Mouse (Mus musculus): ENCODE measurements around the gene Selenbp1.

Gene Selenbp1

DNA sequence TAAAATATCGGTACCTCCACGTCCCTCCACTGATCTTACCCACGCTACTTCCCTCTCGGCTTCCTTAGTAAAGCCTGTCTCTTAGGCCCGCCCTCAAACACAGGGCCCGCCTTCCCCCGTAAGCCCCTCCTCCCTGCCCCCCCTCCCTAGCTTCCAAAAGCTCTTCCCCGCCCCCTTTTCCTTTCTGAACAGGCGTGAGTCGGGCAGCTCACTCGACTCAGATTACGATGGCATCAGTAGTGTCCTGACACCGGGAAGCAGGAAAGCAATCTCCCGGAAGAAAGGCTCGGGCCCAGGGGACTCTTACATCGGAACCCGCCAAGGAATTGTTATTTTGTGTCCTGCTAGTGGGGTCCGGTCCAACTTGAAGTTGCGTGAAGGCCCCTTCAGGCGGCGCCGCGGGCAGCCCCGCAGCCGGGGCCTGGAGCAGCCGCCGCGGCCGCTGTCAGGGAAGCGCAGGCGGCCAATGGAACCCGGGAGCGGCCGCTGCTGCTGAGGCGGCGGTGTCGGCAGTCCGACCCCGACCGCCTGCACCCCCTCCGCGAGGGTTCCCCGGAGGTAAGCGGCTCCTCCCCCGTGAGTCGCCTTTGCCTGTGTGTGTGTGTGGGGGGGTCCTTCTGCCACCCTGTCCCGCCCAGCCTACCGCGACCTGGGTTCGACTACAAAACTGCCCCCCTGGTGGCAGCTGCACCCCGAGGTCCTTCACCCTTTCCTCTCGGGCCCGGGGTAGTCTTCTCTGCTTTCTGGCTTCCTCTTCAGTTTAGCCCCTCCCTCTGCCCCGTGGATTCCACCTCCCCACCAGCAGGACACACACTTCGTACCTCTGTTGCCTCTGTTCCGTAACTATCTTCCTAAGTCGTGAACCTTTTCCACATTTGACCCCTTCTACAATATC is 41.9 kb downstream of the Selenbp1 start, which contains the start of gene Pi4kb:
Gene Pi4kb (plus strand): TSS at position 204 of the 895 bp plus-strand sequence.
- DNase-seq (ENCODE audit: low read depth, low spot score), result peak; percentile 97

DNA sequence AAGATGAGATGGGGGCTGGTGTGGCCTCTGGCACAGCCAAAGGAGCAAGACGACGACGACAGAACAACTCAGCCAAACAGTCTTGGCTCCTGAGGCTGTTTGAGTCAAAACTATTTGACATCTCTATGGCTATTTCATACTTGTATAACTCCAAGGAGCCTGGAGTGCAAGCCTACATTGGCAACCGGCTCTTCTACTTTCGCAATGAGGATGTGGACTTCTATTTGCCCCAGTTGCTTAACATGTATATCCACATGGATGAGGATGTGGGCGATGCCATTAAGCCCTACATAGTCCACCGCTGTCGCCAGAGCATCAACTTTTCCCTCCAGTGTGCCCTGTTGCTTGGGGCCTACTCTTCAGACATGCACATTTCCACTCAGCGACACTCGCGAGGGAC is 51.5 kb downstream of the Selenbp1 start:
- no peak for DNase-seq (ENCODE audit: low read depth, low spot score)

DNA sequence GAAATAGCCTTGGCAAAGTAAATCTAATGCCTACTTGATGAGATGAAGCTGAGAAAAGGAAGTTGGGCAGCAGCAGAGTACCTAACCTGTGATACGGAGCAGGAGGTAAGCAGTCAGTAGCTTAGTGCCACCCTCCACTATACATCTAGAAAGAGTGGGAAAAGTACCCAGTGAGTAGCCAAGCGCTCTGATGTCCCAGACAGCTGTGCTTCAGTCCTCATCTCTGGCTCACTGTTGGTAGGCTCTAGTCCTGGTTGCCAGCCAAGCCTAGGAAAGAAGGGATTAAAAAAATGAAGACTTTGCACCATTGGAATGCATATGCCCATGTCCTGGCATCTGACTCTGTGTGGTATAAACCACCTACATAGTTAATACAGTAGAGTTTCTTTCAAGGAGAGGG is 52.7 kb downstream of the Selenbp1 start:
- DNase-seq (ENCODE audit: low read depth, low spot score), result no peak

DNA sequence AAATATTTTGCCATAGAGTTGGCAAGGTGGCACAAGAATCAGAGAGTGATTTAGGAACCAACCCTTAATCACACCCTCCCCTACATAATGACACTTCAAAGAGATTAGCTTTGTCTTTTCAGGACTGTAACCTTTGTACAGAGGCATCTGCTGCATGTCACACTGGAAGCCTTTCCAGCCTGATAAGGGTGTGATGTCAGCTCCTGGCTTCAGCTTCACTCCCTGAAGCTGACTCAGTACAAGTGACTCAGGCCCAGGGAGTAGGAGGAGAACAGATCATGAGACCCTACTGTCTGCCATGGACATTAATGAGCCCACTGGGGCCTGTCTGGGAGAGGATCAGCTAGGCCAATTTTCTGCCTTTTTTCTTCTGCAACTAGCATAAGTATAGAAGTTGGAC is 54.7 kb downstream of the Selenbp1 start:
- DNase-seq (ENCODE audit: low read depth, low spot score), result no peak

DNA sequence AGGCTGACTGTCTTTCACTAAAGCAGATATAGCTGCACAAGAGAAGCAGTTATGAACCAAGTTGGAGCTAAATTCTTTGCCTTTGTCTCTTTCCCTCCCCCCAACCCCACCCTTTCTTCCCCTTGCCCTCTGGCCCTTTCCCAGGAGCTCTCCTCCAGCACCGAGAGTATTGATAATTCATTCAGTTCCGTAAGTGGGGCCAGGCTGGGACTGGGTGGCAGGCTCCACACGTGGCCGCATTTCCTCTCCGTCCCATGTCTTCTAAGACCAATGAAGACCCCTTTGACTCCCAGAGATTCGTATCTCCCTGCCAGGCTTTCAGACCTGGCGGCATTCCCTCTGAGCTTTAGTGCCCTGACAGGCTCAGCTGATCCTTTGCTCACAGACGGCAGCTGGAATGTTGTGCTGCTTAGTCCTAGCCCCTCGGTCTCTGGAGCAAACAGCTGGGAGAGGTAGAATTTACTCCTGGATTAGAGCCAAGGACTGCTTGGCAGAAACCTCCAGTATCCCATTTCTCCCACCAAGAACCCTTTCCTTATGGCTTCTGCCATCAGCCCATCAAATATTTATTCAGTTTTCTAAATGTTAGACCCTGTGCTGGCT is 56.4 kb downstream of the Selenbp1 start:
- DNase-seq (ENCODE audit: low read depth, low spot score), result no peak

Measured in A20 (cell line).